In the genomic region with DNA sequence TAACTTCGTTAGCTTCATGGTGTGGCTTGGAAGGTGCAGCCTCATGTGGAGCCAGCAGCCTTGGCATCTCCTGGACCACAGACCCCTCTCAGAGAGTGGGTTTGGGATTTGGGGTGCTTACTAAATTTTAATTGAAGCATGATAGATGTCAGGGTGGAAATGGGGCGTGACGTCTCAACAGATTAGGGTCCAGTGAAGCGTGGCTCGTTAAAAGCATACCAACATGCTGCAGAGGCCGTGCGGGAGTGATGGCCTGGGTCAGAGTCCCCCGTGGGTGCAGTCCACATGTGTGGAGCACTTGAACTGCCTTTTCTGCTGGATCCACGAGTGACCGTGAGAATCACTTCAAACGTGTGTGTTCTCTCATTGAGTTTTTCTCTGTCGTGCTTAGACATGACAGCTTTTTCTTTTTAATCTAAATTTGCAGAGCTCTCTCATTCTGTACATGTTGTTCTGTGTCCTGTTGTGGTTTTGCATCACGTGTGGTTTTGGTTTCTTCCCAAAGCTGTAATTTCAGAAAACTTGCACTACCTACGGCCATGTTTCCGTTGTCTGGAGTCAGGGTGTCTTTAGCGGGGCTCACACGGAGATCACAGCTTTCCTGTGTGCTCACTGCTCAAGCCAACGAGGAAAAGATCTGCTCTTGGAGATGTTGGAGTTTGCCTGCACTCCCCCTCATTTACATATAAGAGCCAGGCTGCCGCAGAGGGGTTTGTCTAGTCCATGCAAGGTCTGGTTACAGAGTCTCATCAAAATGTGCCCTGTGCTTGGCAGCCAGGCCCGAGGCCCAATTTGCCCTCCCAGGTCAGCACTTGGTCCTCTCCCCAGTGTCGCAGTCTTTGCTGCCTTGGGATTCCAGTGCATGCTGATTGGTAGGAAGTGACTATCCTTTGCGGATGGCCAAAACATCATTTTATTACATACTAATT, we compare ENCODE assay signal across 9 mouse cellular contexts. TPM values are rescaled to one million over a fixed set of nuclear protein-coding genes. Genes with fewer than 3 reads are reported as not detected.
A peak's percentile ranks its signal among the peaks of the same experiment; 100 is the strongest.
DNase-seq lines count a peak whose midpoint lies in the region; ATAC-seq lines count a peak whose summit lies in the region.
"Had no signal": no experiment of that assay in that cellular context is flagged by ENCODE, and none has a peak within 500 bp of the region (broad histone marks: within the 10 kb centered on the region; RNA-seq: fewer than 3 reads in every experiment).

No protein-coding gene starts in this region.

- no peaks in the 10 kb centered on the region for H3K27me3 ChIP-seq in heart, embryonic 13.5 days (replicated peaks)
- H3K27me3 ChIP-seq: limb, embryonic 13.5 days had no signal

- intact Hi-C loops in heart, postnatal 10 days (cut with DNase I) = no loop called here

- no peak overlapping the region for H3K4me3 ChIP-seq in heart, embryonic 13.5 days
- H3K4me3 ChIP-seq: limb, embryonic 13.5 days had no signal

- H3K4me2 ChIP-seq in heart, embryonic 13.5 days = peak overlapping the region; percentile 6; the same call in 1 of the 2 replicates
- H3K4me2 ChIP-seq: limb, embryonic 13.5 days had no signal

- DNase-seq in heart, postnatal 10 days = no peak
- peak; percentile 15 to 52 for DNase-seq in CD8-positive naive resting alpha-beta T cell, adult 2 months (ENCODE audit: low read depth in 2 of 2, low spot score in 2 of 2)
- peak; percentile 21 for DNase-seq in induced T-regulatory cell, adult 2 months (ENCODE audit: low read depth)
- DNase-seq in naive thymus-derived CD4-positive, alpha-beta T cell, adult 2 months (ENCODE audit: low read depth) = peak; percentile 61
- DNase-seq in MN1 (ENCODE audit: low spot score) = no peak
- DNase-seq in adrenal gland, adult 18-20 months (ENCODE audit: low spot score in 2 of 2) = no peak
- DNase-seq in left cerebral cortex, adult 11 months (ENCODE audit: low spot score) = no peak

- H3K4me1 ChIP-seq in heart, embryonic 13.5 days = peaks cover 94% of the 10 kb centered on the region

- peak overlapping the region; percentile 80 for H3K27ac ChIP-seq in heart, embryonic 13.5 days (replicated peaks)
- H3K27ac ChIP-seq: limb, embryonic 13.5 days had no signal

- 74% methylated on average over 22 of the region's 22 CpGs for WGBS in heart, embryonic 13.5 days

- H3K36me3 ChIP-seq in heart, embryonic 13.5 days = peaks cover 51% of the 10 kb centered on the region

- H3K9ac ChIP-seq in heart, embryonic 13.5 days = peak overlapping the region; percentile 34; the same call in 1 of the 2 replicates
- H3K9ac ChIP-seq: limb, embryonic 13.5 days had no signal

- no peak for ATAC-seq in heart, embryonic 13.5 days (ENCODE audit: extremely low read depth, insufficient number of reproducible peaks, low FRiP score, low TSS enrichment)

- no peaks in the 10 kb centered on the region for H3K9me3 ChIP-seq in heart, embryonic 13.5 days
- H3K9me3 ChIP-seq: limb, embryonic 13.5 days had no signal

RNA-seq across cellular contexts. Expression of a gene that starts 49.2 kb away (rescaled TPM):
- polyA plus RNA-seq in heart, embryonic 13.5 days (2015; fragmentation: Nextera tagmentation; extraction: Ambion mirVana) = 376 and 386 TPM in 2 replicates
- 100 to 1,000 TPM; 394 to 406 TPM for total RNA-seq in heart, postnatal 10 days (2021)
- total RNA-seq in adrenal gland, adult 18-20 months (2021) = 100 to 1,000 TPM; 351 to 362 TPM

Comparison
In these comparisons a context has a peak if more than half of its experiments do, and no peak if none do; other contexts are left out.
1. DNase-seq: peak in CD8-positive naive resting alpha-beta T cell, adult 2 months (2 of 2), induced T-regulatory cell, adult 2 months (single experiment) and naive thymus-derived CD4-positive, alpha-beta T cell, adult 2 months (single experiment); none in heart, postnatal 10 days (0 of 2), MN1 (single experiment), adrenal gland, adult 18-20 months (0 of 2) and left cerebral cortex, adult 11 months (single experiment).